In the genomic region with DNA sequence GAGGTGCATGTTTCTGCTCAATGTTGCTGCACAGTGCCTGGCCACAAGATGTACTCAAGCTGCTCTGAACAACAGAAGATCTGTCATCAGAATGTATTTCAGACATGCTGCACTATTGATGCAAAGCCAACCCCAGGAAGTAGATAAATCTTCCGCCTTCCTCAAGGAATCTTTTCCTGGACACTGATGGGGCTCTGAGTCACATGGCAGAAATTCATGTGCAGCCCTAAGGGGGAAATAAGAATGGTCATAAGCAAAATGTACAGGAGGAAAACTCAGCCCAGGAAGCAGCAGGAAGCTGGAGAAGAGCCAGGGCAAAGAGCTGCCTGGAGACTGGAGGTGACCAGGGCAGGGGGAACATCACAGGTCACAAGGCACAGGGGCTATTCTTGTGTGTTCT, we compare ENCODE assay signal across 16 mouse cellular contexts.
"Had no signal": no experiment of that assay in that cellular context is flagged by ENCODE, and none has a peak within 500 bp of the region (broad histone marks: within the 10 kb centered on the region; RNA-seq: fewer than 3 reads in every experiment).

No protein-coding gene starts in this region.

- H3K4me1 ChIP-seq: liver, embryonic 13.5 days; megakaryocyte, embryonic 14.5 days; midbrain, embryonic 12.5 days; neural tube, embryonic 13.5 days; stomach, embryonic 15.5 days had no signal

- ATAC-seq: inflammation-experienced regulatory T-cells, adult 6 months; intestine, postnatal 0 days; liver, postnatal 0 days; midbrain, embryonic 16.5 days had no signal

- H3K27me3 ChIP-seq: kidney, embryonic 15.5 days; liver, embryonic 13.5 days; megakaryocyte, embryonic 14.5 days; midbrain, embryonic 12.5 days; neural tube, embryonic 13.5 days; stomach, embryonic 15.5 days had no signal

- H3K27ac ChIP-seq: kidney, embryonic 15.5 days; layer of hippocampus, adult 2 months; liver, embryonic 13.5 days; macrophage; midbrain, embryonic 12.5 days; neural tube, embryonic 13.5 days; stomach, embryonic 15.5 days had no signal

- H3K4me2 ChIP-seq: kidney, embryonic 15.5 days; liver, embryonic 13.5 days; midbrain, embryonic 12.5 days; neural tube, embryonic 13.5 days; stomach, embryonic 15.5 days had no signal

- DNase-seq: liver; liver, embryonic 13.5 days; liver, postnatal 0 days; right cerebral cortex, postnatal 4 days; spleen, adult 18-20 months; thymus, postnatal 14 days had no signal

- H3K9me3 ChIP-seq: kidney, embryonic 15.5 days; liver, embryonic 13.5 days; midbrain, embryonic 12.5 days; neural tube, embryonic 13.5 days; stomach, embryonic 15.5 days had no signal

- H3K36me3 ChIP-seq: kidney, embryonic 15.5 days; liver, embryonic 13.5 days; midbrain, embryonic 12.5 days; neural tube, embryonic 13.5 days; stomach, embryonic 15.5 days had no signal

- H3K4me3 ChIP-seq: kidney, embryonic 15.5 days; layer of hippocampus, adult 2 months; liver, embryonic 13.5 days; megakaryocyte, embryonic 14.5 days; midbrain, embryonic 12.5 days; neural tube, embryonic 13.5 days; stomach, embryonic 15.5 days had no signal

- H3K9ac ChIP-seq: kidney, embryonic 15.5 days; liver, embryonic 13.5 days; liver, postnatal 0 days; midbrain, embryonic 12.5 days; neural tube, embryonic 13.5 days; stomach, embryonic 15.5 days had no signal
